Mouse (Mus musculus) B cell, adult 2 months (primary cell): ENCODE measurements around the gene Trim56.
"Not testable (repeated sequence)": the region's sequence is repeated elsewhere in the genome, so short reads cannot be mapped to it uniquely, and the experiment has no call there.

Experiments
- DNase-seq, 2 experiments: peaks; one replicate each; pipeline ENCODE4 v3.0.0; 2022

Trim56 gene

DNA sequence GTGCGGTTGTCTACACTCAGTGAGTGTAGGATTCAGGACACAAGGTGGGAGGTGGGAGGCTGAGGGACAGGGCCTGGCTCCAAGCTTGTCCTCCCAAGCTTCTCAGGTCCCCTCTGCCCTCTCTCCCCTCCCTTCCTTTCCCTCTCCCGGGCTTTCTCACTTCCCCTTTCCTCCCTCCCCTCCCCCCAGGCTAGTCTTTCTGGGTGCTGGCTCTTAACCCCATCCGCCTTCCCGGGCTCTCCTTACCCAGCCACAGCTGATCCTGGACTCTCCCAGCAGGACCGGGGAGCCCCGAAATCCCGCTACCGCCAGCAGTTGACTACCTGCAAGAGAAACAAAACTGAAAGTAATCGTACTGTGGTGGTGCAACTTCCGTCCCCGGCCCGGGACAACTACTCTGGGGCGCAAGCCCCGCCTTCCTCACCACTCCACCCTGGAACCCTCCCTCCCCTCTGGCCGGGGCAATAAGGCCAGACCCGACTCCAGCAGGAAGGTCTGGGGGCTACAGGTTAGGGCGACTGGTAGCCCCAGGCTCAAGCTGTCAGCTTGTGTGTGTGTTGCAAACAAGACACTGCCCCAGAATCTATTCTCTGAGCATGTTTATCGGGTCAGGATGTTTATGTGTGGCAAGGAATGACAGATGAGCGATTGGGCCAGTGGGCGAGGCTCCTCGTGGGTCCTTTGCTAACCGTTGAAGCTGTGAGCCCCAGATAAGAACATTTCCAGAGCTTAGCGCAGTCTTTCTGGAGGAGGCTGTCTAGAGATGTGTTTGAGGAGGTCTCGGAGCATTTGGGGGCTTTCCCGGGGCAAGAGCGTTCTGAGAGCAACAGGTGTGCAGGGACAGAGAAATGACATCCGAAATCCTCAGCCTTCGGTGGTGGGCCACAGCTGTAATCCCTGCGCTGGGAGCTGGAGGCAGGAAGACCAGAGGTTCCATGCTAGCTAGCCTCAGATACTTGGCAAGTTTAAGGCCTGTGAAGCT is at the start of gene Trim56:
TSS of gene Trim56 (minus strand) at position 344 of the 982 bp plus-strand sequence.
- peak; percentile 83 to 85 for DNase-seq

DNA sequence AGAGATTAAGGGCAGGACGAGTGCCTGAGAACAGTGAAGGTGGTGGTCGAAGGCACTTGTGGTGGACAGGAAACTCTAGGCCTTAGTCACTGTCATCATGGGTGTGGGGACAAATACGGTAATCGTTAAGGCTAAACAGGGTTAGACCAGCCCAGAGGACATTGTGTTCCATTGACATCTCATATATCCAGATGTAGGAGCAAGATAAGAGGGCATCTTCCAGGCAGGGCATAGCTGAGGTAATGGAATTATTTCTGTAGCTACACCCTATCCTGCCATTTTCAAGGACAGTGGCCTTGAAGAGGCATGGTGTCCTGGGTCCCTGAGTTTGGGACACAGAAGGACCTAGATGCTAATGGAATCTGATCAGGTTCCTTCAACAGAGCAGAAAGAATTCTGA is 45.8 kb upstream of the Trim56 start:
- DNase-seq: no peak

DNA sequence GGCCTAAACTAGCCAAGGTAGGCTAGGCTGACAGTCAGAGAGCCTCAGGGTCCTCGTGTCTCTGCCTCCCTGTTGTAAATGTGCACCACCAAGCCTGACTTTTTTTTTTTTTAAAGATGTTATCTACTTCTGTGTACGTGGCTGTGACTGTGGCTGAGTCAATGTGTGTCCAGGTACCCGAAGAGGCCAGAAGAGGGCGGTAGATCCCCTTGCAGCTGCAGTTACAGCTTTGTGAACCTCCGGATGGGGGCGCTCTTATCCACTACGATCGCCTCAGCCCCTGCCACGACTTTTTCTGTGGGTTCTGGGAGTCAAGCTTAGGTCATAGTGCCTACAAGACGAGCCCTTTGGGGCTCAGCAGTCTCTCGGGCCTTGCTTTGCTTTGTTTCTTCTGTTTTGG is 43.5 kb upstream of the Trim56 start:
- peak; percentile 86 to 89 for DNase-seq

DNA sequence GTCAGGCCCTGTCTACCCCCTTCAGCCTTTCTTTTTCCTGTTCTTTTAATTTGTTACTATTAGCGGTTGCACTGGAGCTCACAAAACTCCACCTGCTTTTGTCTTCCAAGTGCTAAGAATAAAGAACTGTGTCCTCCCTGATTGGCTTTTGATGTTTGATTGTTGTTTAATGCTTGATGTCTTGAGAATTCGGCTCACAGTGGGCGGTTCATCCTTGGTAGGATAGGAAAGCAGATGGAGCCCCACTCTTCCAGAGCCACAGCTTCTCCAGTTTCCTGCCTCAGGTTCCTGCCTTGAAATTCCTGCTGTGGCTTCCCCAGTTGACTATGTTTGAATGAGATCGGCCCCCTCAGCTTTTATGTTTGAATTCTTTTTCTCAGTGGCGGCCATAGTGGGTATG is 37.3 kb upstream of the Trim56 start:
- DNase-seq: no peak

DNA sequence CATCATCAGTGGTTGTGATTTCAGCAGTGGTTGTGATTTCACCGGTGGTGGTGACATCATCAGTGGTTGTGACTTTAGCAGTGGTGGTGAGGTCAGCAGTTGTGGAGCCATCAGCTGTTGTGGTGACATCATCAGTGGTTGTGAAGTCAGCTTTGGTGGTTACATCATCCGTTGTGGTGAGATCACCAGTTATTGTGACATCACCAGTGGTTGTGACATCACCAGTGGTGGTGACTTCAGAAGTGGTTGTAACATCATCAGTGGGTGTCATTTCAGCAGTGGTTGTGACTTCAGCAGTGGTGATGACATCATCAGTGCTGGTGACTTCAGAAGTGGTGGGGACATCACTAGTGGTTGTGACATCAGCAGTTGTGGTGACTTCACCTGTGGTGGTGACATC is 36.6 kb upstream of the Trim56 start:
- DNase-seq: no peak

DNA sequence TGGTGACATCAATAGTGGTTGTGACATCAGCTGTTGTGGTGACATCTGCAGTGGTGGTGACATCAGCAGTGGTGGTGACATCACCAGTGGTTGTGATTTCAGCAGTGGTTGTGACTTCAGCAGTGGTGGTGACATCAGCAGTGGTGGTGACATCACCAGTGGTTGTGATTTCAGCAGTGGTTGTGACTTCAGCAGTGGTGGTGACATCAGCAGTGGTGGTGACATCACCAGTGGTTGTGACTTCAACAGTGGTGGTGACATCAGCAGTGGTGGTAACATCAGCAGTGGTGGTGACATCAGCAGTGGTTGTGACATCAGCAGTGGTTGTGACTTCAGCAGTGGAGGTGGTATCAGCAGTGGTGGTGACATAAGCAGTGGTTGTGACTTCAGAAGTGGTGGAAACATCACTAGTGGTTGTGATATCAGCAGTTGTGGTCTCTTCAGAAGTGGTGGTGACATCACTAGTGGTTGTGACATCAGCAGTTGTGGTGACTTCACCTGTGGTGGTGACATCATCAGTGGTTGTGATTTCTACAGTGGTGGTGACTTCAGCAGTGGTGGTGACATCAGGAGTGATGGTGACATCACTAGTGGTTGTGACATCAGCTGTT is 33.4 kb upstream of the Trim56 start, which contains the start of gene Muc3:
TSS of gene Muc3 (minus strand) at position 51 of the 611 bp plus-strand sequence.
- DNase-seq: not testable (repeated sequence)

DNA sequence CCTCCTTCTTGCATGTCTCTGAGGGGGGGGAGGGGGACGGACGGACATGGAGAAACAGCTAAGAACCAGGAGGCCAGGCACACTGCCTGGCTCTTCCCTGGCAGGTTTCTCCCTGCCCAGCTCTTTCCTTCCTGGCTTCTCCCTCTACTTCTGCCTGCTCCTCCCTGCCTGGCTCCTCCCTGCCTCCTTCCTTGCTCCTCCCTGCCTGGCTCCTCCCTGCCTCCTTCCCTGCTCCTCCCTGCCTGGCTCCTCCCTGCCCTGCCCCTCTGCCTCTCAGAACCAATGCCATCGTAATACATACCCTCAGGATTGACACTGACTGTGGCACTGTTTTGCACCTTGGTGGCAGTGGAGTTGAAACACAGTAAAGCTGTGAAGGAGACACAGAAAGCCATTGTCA is 24.8 kb upstream of the Trim56 start:
- no peak for DNase-seq

DNA sequence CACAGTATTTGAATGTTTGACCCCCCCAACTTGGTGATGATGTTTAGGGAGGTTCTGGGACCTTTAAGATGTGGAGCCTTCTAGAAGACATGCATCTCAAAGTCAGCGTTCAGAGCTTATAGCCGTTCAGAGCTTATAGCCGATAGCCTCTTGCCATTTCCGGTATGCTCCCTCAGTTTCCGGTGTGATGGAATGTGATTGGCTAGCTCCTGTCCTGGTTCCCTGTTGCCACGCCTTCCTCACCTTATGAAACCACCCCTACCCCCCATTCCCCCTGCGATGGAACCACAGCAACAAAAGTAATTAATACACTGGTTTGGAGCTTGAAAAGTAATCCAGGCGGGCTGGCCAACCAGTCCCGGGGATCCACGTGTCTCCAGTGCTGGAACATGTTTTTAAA is 23.0 kb upstream of the Trim56 start:
- no peak for DNase-seq

DNA sequence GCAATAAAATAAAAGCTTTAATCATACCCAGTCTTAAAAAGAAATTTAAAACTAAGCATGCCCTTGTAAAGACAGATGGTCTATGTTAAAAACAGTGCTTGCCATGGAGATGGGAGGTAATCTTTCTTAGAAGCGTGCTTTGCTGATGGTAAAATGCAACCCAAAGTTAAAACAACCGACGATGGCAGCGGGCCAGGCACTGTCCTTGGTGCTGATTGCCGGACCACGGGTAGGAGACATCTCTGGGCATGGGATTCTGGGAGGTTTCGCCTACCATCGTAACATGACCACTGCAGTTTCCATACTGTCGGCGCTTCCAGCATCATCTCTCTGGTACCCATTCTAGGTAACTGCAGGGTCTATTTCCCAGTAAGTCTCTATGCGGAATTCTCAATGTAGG is 18.9 kb upstream of the Trim56 start:
- no peak for DNase-seq

DNA sequence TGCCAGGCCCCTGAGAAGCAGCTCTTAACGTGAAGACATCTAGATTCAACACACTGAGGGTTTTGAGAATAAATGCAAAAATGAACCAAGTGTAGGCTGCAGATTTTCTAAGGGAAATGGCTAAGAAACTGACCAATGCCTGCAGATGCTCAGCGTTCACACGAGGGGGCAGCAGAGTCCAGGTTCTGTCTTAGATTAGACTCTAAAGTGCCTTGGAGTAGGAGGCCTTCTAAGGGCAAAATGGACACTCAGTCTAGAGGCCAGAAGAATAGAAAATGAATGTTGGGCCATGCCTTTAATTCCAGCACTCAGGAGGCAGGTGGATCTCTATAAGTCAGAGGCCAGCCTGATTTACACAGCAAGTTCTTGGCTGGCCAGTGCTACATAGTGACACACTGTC is 15.5 kb upstream of the Trim56 start:
- peak; percentile 75 to 77 for DNase-seq

DNA sequence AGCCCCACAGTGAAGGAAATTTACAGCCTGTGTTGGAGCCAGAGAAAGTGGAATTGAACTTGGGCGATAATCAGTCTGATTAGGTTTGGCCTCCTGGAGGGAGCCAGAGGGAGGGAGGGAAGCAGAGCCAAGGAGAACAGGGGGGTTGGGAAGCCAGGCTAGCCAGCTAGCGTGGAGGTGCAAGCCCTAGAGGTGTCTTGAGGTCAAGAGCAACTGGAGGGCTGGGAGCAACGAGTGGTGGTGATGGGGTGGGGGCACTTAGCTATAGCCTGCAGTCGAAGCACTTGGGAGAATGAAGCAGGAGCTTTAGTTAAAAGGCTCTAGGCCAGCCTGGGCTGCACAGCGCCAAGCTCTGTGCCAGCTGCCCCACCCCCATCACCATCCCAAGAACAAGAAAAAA is 13.3 kb upstream of the Trim56 start:
- no peak for DNase-seq

DNA sequence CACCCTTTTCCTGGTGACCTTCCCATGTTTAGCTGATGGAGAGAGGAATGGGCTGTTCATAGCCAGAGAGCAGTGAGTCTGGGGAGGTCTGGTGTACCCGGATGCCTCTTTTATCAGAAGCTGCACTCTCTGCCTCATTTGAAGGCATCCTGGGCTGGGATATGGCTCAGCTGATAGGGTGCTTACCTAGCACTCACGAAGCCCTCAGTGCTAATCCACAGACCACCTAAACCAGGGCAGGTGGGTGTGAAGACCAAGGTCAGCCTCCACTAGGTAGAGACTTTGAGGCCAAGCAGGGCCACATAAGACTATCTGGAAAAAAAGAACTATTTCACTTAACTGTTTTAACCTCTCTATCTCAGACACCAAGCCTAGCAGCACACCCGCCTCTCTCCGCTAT is 7.5 kb upstream of the Trim56 start:
- no peak for DNase-seq

DNA sequence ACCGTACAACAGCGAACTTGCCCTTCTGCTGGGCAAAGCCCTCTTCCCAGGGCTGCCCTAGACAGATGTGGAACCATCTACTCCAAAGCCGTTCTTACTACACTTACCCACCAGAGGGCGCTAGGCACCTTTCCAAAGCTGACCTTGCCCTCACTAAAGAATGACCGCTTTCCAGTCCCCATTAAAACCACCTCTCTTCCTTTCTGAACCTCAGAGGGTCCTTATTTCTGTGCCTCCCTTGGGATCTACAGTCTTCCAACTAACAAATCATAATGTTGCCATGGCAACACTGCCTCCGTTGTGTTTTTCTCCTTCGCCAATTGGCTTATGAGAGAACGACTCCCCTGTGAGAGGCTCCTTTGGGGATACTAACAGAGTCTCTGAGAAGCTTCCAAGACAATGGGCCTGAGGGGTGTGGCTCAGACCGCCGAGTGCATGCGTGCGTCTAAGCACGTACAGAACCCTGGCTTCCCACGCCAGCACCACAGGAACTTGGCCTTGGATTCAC is 6.7 kb upstream of the Trim56 start:
- DNase-seq: peak; percentile 83 to 84

DNA sequence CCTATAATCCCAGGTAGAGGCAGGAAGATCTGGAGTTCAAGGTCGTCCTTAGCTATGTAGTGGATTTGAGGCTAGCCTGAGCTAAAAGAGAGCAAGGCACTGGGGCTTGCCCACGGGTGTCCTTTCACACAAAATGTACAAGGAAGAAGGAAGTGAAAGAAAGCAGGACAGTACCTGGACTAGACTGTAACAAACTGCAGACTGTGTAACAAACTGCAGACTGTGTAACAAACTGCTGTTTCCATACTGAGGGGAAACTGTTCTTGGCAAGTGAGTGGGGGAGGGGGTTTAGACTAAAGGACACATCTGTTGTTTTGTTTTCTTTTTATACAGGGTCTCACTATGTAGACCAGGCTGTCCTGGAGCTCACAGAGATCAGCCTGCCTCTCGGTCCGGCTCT is 5.3 kb upstream of the Trim56 start:
- no peak for DNase-seq

DNA sequence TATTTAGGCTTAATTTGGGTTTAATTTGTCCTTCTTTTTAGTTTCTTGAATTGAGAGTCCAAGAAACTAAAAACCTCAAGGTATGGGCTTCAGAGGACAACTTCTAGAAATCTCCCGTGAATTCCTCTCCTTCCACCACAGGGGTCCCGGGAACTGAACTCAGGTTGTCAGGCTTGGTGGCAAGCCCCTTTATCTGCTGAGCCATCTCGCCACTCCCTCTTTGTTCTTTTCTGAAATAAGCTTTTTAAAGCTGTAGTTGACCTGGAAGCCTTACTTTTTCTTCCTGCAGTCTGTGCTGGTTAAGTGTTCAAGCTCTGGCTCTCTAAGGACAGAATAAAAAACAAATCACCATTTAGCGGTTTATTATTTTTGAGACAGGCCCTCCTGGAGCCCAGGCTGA is 2.9 kb upstream of the Trim56 start:
- no peak for DNase-seq

DNA sequence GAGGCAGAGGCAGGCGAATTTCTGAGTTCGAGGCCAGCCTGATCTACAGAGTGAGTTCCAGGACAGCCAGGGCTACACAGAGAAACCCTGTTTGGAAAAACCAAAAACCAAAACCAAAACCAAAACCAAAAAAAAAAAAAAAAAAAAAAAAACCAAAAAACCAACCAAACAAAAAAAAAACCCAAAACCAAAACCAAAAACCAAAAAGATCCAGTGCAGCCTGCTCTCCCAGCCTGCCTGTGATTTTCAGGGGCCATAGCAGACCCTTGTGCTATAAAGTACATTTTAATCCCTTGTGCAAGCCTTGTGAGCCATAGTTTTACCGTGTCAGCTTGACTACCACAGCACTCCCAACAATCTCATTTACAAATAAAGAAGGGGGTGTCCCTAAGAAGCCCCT is 2.0 kb upstream of the Trim56 start:
- DNase-seq: not testable (repeated sequence)

DNA sequence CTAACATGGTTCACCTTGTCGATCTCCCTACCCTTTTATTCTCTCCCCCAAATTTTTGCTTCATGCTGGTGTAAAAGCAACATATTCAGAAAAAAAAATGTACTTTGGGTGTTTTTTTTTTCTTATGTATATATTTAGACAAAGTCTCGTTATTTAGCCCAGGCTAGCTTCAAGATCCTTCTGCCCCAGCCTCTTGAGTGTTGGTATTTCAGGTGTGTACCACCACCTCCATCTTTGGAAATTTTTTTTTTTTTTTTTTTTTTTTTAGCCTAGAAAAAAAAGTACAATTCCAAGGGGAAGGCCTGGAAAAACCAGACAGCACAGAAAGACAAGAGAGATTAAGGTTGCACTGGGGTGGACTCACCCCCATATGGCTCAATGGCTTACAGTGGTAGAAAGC is 978 bp upstream of the Trim56 start:
- no peak for DNase-seq

DNA sequence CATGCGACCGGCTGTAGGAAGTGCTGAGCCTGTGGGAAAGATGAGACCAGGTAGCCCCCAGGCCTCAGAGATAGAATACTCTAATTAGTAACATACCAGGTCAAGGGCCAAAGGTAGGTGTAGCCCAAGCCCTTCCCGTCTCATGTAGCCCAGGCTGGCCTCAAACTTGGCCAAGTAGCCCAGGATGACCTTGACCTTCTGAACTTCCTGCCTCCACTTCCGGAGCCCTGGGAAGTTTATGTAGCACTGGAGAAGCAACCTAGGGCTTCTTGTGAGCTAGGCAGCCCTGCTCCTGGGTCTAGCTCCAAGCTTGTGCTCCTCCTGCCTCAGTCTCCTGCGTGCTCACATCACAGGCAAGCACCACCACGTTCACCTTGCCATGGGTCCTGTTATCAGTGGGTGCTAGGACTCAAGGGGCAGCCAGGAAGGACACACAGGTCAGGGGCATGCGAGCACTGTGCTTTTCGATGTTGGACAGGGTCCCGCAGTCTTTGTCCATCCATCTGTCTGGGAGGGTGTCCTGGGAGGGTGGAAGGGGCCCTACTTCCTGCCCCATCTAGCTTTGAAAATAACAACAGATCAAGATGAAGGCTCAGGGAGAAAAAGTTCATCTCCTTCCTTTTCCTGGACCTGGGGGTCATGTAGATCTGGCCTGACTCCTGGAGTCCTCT is 983 bp downstream of the Trim56 start:
- no peak for DNase-seq

DNA sequence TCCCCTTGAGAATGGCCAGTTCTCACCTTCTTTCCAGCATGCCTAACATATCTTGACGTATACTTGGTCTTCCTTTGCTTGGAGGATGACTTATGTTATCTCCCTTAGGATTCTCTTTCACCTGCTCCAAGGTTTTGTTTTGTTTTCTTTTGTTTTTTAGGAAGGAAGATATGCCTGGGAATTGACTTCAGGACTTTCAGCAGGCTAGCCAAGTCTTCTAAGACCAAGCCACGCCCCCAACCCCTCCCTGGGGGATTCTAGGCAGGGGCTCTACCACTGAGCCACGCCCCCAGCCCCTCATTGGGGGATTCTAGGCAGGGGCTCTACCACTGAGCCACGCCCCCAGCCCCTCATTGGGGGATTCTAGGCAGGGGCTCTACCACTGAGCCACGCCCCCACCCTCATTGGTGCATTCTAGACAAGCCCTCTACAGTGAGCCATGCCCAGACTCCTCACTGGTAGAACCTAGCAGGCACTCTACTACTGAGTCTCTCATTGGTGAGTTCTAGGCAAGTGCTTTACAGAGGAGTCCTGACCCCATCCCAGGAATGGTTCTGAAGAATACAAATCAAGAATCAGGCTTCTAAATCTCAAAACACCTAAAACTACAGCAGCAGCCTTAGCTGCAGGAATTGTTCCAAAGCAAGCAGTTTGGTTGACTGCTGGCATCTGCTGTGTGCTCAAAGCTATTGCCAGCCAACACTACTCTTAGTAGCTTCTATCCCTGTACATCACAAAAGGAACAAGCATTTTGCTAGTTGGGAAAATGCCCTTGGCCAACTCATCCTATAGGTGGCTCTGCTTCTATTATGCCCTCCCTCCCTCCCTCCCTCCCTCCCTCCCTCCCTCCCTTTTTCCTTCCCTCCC is 4.2 kb downstream of the Trim56 start:
- DNase-seq: no peak

DNA sequence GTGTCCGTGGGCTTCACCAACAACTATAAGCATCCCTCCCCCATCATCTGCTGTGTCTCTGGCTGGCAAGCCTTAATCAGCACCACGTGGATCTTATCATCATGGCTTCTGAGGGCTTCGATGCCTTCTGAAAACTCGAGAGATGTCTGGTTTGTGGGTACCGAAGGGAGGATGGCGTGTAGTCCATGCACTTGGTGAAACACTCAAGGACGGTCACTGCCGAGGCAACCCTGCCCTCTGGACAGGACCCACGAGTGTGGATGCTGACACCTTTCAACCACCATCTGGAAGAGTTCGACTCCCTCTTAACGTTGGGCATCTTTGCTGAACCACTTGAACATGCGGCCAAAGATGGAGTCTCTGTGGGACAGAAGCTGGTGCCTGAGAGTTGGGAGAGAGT is 5.1 kb downstream of the Trim56 start:
- DNase-seq: no peak

DNA sequence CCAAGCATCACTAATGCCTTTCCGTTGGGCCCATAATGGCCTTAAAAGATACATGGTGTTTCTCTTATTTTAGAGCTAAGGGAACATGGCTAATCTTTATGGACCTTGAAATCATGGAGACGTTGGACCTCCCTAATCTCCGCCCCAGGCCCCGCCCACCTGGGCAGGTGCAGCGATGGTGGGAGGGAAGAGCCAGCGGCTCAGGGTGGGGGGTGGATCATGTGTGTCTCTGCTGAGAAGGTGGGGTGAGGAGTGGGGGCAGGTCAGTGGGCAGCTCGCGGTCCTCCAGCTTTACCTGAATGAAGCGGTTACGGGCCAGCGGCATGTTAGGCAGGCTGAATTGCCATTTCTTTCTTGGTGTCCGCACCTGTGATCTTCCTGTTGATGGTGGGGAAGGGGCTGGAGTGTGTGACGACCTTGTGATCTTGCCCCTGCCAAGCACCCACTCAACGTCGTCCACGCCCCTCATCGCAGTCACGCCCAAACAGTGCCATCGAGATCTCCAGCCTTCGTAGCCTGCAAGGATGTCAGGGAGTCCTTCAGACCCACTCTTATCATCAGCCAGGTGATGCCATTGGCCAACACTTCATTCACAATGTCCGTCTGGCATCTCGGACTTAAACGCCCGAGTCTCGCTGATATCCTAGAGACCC is 5.9 kb downstream of the Trim56 start:
- DNase-seq: no peak

DNA sequence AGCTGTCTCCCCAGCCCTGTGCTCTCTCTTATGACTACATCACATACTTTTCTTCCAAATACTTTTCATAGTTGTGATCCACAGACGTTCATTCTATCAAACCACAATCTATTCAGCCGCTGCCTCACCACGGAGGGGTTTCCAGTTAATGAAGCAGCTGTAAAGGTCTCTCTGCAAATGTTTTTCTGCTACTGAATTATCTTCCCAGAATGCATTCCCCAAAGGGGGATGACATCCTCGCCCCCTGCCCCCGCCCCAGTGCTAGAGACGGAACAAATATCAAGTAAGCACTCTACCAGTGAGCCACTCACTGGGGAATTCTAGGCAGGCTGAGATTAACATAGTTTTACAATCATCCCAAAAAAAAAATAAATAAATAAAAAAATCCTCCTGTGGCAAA is 7.9 kb downstream of the Trim56 start:
- no peak for DNase-seq
